Mouse (Mus musculus): Measurements from ENCODE around the gene Etl4.

The Etl4 gene

DNA sequence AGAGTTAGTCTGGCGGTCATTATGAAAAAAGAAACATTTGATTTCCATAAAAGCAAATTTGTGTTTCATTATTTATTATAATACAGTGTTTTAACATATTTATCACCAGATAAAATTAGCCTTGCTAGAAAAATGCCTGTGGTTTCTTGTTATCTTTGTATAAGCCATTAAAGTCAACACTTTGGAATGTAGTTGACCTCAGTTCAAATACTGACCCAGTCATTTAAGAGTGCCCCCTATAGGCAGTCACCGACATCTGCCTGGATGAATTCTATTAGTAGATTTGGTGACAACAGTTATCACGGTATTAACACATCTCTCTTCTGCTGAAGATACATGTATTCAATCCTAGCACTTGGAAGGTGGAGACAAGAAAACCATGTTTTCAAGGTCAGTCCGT, 536.6 kb downstream of the Etl4 start:
- DNase-seq: no peak

DNA sequence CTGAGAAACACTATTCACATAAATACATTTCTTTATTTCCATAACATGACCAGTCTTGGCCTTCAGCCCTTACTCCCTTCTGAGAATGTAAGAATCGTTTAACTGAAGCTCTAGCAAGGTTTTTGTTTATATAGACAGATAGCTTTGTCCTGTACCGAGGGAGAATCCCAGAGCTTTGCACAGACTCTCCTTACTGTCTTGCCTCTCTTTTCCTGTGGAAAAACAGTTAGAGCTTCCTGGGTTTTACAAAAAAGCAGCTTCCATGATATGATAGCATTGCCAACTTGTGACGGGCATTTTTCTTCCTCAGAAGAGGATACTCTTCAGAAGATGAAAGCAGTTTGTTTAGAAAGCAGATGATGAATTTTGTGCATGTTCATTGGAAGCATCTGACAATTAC, 541.4 kb downstream of the Etl4 start:
- no peak for DNase-seq

- DNase-seq: no peak
These were observed 544.1 kb downstream of the Etl4 start for GRCm38 (mm10) chr2:20453506-20454206.

- DNase-seq: no peak
These were observed 569.6 kb downstream of the Etl4 start for GRCm38 (mm10) chr2:20479199-20479598.

DNA sequence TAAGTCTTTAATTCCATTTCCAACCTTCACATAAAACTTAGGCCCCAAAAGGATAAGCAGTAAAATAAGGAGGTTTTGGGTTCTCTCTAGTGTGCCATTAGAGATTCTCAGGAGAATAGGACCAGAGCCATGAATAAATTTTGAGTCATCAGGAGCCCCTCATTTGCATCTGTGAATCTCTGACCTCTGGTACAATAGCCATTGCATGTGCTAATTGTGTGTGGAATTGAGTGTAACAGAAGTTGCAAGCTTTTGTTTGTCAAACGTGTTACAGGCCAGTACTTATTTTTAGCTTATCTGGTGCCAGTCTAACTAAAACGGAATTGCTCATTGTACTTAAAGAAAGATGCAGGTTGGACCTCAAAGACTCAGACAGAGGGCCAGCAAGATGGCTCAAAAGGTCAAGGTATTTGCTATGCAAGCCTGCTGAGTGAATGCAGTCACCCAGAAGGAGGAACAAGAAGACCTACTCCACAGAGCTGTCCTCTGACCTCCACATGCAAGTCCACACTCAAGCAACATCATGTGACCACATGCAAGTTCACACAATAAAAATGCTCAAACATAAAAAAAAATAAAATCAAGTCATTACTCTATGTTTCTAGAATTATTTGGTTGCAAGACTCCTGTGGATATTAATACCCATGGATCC, 576.7 kb downstream of the Etl4 start:
- no peak for DNase-seq

DNA sequence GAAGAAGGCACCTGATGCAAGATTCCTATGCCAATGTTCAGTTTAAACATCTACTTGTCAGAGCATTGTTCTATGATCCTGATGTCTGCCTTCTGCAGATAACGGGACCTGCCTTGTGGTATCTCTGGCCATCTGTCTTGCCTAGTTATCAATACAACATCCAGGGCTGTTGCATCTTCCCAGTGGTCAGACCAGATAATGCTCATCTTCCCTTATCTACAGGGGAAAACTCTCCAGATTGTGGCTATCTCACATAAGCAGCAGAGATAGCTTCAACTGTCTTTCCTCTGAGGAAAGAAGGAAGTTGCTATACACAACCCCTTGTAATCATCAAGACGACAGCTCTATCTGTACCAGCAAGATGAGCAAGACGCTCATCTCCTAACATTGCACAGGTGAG, 579.5 kb downstream of the Etl4 start:
- DNase-seq: no peak

GRCm38 (mm10) chr2:20492125-20492524, 582.5 kb downstream of the Etl4 start:
- DNase-seq: no peak

GRCm38 (mm10) chr2:20493806-20494205, 584.2 kb downstream of the Etl4 start:
- DNase-seq: no peak

- DNase-seq: peak; percentile 36 to 55
These were observed 585.1 kb downstream of the Etl4 start for GRCm38 (mm10) chr2:20494666-20495065.

GRCm38 (mm10) chr2:20496219-20496800, 586.7 kb downstream of the Etl4 start:
- DNase-seq: no peak

- no peak for DNase-seq
These were observed 598.5 kb downstream of the Etl4 start for GRCm38 (mm10) chr2:20507832-20508723.

GRCm38 (mm10) chr2:20508724-20509052, 599.1 kb downstream of the Etl4 start:
- DNase-seq: no peak

GRCm38 (mm10) chr2:20510061-20510460, 600.5 kb downstream of the Etl4 start:
- DNase-seq: peak; percentile 33 to 52

DNA sequence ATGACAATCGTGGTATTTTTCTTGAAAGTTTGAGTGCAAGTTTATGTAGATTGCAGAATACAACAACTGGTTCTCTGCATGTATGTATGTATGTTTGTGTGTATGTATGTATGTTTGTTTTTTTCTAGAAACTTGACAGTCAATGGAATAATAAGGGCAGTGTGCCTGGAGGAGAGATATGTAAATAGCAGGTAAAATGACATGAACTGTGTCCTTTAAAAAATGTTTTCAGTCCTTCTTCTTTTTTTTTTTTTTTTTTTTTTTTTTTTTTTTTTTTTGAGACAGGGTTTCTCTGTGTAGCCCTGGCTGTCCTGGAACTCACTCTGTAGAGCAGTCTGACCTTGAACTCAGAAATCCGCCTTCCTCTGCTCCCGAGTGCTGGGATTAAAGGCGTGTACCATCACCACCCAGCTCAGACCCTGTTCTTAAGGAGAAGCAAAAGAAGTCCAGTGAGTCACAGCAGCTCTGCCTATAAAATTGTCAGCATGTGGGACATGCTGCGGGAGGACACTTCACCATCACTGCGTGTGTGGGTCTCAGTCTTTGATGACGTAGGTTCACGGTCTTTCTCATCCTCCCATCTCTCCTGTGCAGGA, 606.8 kb downstream of the Etl4 start:
- no peak for DNase-seq

- no peak for DNase-seq
These were observed 608.3 kb downstream of the Etl4 start for GRCm38 (mm10) chr2:20517853-20518252.

DNA sequence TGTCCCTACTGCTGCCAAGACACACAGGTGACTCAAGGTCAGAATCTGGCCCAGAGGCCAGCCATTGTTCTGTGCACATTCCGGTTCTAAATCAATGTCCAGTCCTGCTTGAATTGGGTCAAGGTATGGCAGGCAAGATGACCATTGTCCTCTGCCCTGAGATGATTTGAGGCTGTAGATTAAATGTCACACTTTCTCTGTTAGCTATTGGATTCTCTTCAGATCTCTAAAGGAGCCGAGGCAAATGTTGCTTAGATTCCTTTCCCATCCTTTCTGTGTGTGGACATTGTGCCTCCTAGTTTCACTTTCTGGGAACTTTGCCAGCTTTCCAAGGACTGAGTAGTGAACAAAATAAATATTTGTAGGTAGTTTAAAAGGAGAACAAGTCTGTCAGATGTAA, 608.9 kb downstream of the Etl4 start:
- DNase-seq: no peak

- DNase-seq: peak in 1 of 2 experiments; percentile 7
These were observed 610.0 kb downstream of the Etl4 start for GRCm38 (mm10) chr2:20519447-20520098.

DNA sequence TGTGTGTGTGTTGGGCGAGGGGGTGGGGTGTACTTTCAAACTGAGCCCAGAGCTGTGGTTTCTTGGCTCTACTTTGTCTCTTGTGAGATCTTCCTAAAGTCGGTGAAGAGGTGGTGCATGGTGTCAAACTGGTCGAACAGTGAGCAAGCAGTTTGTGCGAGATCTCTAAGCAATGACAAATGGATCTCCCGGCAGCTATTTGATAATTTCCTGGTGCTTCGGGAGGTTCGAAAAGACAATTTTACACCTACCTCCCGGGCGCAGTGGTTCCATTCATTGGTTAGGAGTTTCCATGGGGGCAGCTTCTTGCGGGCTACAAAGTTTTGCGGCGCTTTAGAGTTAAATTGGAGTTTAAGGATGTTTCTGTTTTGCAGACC, 610.5 kb downstream of the Etl4 start:
- no peak for DNase-seq

DNA sequence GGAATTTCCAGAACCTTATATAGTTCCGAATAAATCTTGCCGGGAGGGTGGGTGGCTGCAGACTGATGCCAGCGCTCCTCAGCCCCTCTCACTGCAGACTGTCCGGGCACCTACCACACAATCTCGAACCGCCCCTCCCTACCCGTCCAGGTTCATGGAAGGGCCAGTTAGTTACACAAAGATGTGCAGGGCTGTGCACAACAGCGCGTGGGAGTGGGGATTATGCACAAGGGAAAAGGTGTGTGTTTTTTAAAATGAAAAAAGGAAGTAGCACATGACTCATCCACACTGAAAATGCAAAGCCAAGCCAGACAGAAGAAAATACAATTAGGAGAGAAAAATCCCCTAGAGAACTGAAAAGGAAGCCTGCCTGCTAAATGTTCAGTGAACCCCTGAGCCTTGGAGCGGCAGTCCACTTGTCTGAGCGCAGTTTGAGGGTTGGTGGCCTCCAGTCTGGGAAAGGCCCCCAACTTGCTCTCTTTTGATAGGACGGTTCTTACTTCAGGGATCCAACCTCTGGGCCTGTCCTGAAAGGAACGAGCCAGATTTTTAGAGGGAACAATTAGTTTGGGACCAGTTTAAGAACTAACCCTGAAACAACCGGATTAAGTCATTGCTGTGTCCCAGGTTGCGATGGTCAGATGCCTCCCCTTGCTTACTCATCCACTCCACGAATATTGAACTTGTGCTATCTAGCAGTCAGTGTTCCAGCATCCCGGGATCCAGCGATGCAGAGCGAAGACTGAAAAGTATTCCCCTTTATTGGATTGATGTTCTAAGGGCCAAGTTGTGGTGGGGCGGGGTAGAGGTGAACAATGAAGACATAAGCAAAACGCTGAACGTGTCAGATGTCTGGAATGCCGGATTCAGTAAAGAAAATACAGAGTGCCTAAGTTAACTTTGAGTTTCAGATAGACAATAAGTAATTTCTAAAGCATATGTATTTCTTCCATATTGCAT, 611.3 kb downstream of the Etl4 start:
- DNase-seq: no peak

DNA sequence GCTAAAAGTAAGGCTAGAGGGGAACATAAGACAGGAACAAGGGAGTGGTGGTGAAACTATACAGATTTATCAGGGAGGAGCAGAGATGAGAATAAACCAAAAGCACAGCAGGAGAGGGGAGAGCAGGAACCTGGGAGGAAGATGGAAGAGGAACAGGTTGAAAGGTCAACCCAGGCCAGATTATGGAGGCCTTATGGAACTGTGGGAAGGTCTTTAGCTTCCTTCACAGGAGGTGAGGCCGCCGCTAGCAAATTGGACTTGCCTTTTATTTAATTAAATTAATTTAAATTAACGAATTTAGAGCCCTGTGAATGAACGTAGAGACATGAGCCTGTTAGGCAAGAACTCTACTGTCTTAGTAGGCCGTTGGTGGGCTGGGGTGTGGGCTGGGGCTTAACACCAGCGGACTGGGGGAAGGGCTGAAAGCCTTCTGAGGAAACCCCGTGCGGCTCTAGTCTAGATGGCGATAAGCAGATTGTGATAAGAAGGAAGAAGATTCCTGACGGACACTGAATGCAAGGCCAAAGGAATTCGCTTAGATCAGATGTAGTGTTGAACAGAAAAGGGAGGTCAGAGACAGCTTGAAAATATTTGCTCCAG, 612.2 kb downstream of the Etl4 start:
- no peak for DNase-seq

DNA sequence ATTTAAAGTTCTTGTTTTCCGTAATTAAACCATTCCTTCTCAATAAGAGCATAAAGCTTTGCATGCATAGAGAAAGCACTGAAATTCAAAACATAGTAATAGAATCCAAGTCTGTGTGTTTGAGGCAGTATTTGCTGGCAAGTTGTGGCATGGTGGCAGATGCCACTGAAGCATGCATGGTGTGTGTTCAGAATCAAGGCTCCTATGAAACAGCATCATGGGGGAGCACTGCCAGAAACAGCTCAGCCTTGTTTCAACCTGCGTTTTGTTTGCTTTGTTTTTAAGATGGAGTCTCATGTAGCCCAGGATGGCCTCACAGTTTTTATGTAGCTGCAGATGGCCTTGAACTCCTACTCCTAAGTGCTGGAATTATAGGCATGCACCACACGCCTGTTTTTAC, 614.1 kb downstream of the Etl4 start:
- DNase-seq: no peak

All from cerebellum, postnatal 36 days (tissue).